Mouse (Mus musculus) heart, postnatal 10 days (tissue): Measurements from ENCODE around the gene Tnfaip6. TPM values are rescaled to one million over a fixed set of nuclear protein-coding genes. Genes with fewer than 3 reads are reported as not detected.
A peak's percentile ranks its signal among the peaks of the same experiment; 100 is the strongest.
"Not testable (repeated sequence)": the region's sequence is repeated elsewhere in the genome, so short reads cannot be mapped to it uniquely, and the experiment has no call there.

Experiments used
- DNase-seq, 2 experiments: peaks; one replicate each; pipeline ENCODE4 v3.0.0; 2021
- intact Hi-C: fragments of 180-260 bp; cut with DNase I; formaldehyde crosslinking; loops from one replicate; pipeline ENCODE4 v1.15.1; 2025
- total RNA-seq, 2 experiments: library from RNA; stranded (reverse); gene quantifications; 2 replicates each; pipeline ENCODE4 v1.2.3; 2021

Gene Tnfaip6
- total RNA-seq: 1 to 10 TPM; 1.9 to 2.6 TPM

DNA sequence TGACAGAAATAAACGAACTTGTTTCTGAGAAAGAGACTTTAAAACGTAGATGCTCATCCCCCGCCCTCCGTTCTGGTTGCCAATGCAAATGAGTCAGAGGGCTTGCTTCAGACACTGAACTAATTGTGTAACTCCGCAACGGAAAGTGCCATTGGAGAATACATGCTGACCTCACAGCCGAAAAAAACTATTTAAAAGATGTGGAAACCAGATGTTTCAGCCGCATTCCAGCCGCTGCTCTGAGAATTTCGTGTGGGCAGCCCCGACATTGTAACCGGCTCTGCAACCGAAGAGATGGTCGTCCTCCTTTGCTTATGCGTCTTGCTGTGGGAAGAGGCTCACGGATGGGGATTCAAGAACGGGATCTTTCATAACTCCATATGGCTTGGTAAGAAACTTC is at the start of gene Tnfaip6:
Gene Tnfaip6, plus strand, starts transcription at position 128 of the 400 bp plus-strand sequence.
- intact Hi-C loops: loop anchor here (1.0 to 10.0 kb wide), 2 partner anchors 48 to 103 kb away; partner anchors contain the start of gene Rbm43

DNA sequence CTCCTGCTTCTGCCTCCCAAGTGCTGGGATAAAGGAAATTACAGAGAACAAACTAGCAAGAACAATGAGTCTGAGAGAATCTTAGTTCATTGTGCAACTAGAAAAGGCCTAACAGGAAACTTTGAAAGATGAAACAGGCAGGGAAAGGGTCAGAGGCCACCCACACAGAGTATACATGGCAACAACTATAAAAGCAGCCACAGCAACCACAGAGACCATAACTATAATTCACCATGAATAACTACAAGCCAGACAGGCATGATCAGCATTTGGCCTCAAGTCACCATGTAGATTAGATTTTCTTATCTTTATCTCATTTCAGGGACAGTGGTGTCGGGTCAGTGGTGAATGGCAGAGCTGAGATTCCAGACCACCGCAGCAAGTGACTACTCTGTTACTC is 48.2 kb upstream of the Tnfaip6 start:
- intact Hi-C loops: no loop called here
- DNase-seq: no peak

More for the DNA sequence above, at the start of gene Tnfaip6:
- DNase-seq: peak; percentile 74 to 77

DNA sequence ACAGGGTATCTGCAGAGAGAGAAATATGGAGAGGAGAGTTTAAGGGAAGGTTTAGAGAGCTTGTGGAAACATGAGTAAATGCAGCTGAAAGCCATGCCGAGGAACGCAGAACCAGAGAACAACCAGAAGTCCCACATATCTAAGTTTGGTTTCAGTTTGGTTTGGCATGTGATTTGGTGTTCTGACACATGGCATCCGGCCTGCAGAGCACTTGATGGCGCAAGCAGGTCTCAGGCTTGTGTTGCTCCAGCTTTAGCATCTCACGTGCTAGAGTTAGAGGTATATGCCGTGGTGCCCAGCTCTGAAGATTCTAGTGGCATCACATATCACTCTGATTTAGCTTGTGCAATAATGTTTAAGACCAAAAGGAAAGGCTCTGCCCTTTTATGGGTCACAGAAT is 46.4 kb upstream of the Tnfaip6 start:
- DNase-seq: no peak
- intact Hi-C loops: no loop called here

DNA sequence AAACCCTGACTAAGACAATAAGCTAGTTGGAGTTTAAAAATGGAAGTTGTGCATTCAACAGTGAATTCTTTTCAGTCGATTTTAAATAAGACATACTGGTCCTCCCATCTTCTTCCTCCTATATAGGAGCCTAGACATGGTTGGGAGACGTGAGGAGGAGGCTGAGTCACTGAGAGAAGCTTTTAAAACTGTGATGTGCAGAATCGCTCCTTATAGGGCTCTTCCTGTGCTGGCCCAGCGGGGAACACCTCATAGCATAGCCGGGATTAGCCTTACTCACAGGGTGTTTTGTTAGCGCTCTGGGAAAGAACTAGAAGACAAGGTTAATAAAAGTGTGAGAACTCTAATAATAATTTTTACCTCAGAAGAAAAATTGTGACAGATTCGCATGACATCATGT is 37.8 kb upstream of the Tnfaip6 start:
- no peak for DNase-seq
- intact Hi-C loops: no loop called here

DNA sequence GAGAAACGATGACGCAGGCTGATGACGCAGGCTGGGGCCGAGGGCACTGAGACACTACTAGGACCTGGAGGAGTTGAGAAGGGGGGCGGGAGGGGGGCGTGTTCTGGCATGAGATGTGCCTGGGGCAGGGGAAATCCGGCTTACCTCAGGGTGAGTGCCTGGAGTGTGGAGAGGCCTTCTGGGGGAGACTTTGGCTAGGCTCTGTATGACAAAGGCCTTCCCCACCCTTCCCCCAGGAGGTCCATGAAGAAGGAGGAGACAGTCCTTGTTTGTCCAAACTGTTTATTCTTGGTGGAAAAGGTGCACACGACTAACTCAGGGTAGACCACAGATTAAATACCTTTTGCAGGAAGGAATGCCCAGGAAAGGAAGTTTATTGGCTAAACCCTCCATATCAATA is 36.3 kb upstream of the Tnfaip6 start:
- no peak for DNase-seq
- intact Hi-C loops: no loop called here

DNA sequence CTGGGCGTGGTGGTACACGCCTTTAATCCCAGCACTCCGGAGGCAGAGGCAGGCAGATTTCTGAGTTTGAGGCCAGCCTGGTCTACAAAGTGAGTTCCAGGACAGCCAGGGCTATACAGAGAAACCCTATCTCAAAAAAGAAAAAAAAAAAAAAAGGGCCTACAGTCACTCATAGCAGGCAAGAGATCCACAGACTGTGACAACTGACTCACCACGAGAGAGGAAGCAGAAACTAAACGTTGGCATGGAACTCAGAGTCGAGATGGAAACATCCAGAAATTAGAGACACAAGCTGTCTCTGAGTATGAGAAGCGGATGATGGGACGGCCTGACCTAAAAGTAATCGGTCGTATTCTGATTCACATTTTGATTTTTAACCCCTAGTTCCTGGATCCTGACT is 35.5 kb upstream of the Tnfaip6 start:
- DNase-seq, intact Hi-C loops: not testable (repeated sequence)

DNA sequence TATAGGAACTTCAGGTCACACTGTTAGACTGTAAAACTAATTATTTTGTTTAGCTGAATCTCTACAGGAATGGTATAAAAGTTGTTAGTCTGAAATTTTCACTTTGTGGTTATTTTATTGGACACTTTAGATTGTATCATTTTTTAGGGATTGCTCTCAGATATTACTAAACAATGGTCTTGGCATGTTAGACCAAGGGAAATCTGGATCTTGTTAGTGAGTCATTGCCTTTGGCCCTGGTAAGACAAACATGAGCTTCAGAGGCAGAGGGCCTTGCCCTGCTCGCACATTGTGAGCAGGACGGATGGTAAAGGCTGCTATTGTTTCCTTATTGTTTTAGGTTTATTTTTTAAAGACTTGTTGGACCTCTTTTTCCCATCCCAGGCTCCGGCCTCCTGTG is 31.4 kb upstream of the Tnfaip6 start:
- intact Hi-C loops: no loop called here
- DNase-seq: peak in 1 of 2 experiments; percentile 4

DNA sequence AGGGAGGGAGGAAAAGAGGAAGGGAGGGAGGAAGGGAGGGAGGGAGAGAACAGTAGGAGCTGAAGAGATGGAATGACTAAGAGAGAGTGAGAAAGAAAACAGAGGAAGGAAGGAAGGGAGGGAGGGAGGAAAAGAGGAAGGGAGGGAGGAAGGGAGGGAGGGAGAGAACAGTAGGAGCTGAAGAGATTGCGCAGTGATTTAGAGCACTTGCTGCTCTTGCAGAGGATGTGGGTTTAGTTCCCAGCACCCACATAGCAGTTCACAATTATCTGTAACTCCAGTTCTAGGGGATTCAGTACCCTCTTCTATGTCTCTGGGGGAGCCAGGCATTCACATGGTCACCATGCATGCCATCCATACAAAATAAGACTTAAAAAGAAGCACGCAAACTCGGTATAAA is 26.0 kb upstream of the Tnfaip6 start:
- intact Hi-C loops, DNase-seq: not testable (repeated sequence)

DNA sequence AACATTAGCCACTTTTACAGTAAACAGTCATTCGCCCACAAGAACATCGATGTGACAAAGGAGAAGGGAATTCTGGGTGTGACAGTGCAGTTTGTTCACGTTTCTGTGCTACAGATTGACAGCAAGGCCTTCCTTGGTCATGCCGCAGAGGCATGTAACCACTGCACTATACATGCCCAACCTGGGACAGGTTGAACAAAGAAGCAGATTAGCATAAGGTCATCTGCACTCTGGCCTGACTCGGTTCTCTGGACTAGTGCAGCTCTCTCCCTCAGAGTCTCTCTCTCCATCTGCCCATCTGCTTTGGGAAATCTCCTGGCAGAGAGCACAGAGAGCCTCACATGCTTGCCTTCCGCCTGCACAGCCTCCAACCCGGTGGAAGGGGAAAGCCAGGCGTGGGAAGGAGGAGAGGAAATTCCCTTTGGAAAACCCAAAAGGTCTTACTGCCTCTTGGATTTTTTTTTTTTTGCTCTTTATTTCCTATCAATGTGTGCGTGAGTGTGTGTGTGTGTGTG is 24.4 kb upstream of the Tnfaip6 start:
- DNase-seq: peak in 1 of 2 experiments; percentile 16
- intact Hi-C loops: no loop called here

DNA sequence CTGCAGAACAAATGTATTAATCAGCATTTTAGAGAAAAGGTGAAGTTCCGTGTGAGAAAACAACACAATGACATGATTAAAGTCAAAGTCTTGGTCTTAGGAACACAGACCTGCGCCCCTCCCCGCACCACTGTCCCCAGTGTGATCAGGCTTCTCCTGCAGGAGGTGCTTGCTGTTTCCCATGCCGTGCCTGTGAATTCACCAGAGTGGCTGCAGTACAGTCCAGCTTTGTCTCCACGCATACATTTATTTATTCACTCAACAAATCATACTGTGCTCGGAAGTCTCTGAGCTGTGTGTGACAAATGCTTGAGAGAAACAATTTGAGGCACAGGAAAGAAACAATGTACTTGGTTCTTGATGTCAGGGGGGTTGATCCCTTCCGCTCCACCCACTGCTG is 21.4 kb upstream of the Tnfaip6 start:
- DNase-seq: no peak
- intact Hi-C loops: no loop called here

DNA sequence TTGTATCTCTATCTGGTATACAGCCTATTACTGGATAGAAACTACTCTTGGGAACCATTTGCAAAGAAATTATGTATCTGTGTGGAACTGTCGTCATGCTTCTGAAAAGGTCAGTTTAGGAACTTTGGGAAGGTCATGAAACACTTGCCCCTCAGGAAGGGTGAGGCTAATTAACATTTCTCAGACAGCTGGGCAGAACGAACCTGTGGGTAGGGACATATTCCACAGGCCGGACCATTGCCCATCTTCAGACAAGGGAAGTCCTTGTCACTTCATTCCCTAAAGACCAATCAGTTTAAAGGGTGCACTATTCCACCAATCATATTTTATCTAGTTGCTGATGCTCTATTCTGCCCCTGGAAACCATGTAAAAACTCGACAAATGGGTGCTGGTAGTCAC is 10.7 kb upstream of the Tnfaip6 start:
- no peak for DNase-seq

DNA sequence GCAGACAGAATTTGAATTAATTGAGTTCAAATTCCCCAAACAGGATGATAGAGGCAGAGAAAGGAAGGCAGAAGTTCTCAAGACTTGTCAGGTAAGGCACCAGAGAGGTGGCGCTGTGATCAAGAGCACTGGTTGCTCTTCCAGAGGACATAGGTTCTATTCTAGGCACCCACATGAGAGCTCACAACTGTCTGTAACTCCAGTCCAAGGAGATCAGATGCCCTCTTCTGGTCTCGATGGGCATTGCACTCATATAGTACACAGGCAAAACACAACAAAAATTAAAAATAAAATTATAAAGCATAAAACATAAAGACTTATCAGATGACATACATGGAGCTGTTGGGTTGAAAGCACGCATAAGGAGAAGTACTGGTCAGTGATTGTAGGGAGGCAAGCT is 8.4 kb upstream of the Tnfaip6 start:
- intact Hi-C loops: no loop called here
- DNase-seq: no peak

More for the DNA sequence above, 10.7 kb upstream of the Tnfaip6 start:
- intact Hi-C loops: no loop called here

DNA sequence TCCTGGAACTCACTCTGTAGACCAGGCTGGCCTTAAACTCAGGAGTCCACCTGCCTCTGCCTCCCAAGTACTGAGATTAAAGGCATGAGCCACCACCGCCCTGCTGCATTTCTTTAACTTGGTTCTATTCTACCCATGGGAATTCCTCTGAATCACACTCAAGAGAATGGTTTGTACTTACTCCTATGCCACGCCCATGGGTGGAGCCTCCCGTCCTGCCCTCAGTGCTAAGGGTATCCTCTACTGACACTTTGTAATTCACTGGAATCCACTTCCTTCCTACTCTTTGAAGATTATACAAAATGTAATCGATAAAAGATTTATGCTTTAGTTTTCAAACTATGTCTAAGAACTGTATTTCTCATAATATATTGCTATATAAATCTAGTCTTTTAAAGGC is 6.3 kb upstream of the Tnfaip6 start:
- intact Hi-C loops: loop anchor here (10.0 kb wide), 1 partner anchor 97 kb away; the partner anchor contains the start of gene Rbm43
- DNase-seq: no peak

DNA sequence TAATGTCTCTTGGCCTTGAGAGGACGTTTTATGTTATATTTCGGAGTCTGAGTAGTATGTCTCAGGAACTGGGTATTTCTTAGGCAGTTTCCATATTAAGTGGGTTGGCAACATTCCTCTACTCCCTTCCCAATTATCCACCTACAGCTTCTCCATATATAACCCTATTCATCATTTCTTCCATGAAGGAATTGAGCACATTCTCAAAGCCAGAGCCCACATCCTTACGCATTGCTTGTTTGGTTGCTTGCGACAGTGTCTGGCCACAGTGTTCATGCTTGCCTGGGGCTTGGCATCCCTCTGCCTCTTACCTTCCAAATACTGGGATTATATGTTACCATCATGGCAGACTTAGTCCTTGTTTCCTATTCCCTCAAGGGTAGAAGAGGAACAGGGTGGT is 3.2 kb upstream of the Tnfaip6 start:
- DNase-seq: no peak
- intact Hi-C loops: loop anchor here (10.0 kb wide), 1 partner anchor 100 kb away; the partner anchor contains the start of gene Rbm43

DNA sequence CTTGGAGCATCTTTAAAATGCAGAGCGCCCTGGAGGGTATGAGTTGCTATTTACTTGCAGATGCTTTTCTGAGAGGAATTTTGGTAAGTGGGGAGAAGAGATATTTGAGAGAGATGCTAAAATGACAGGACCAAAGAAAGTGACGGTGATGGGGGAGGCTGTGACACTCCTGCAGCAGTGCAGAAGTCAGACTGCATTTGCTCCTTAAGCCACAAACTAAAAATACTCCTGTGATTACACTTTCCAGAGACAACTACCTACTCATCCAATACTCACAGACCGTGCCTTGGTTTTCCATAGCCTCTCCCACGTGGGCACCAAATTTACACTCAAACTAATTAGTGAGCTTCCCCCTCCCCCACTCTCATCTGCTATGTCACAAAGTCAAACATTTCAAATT is 2.7 kb upstream of the Tnfaip6 start:
- no peak for DNase-seq
- intact Hi-C loops: loop anchor here (10.0 kb wide), 1 partner anchor 100 kb away; the partner anchor contains the start of gene Rbm43

DNA sequence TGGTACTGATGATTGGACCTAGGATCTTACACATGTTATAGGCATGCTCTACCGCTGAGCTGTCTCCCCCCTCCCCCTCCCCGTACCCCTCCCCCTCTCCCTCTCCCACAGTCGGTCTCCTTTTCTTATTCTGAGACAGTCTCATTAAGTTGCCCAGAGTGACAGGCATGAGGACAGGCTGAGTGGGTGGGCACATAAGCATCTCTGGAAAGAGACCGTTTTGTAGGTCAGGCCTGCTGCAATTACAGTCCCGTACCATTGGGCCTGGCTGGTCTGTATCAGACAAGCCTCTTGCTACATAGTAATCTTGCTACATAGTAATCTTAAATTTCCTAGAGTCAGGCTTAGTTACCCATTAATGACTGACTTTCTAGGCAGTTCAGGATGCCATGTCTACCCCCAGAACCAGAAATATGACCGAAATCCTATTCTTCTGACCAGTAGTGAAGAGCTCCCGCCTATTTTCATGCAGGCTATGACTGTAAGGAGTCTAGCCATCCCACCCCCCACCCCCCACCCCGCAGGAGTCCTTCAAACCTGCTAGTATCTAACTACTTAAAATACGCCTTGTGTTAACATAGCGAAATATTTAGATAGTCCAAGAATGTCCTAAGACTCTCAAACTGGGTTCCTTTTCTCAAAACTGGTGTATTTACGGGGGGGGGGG is 747 bp upstream of the Tnfaip6 start:
- intact Hi-C loops: loop anchor here (1.0 to 10.0 kb wide), 2 partner anchors 49 to 102 kb away; partner anchors contain the start of gene Rbm43
- no peak for DNase-seq

DNA sequence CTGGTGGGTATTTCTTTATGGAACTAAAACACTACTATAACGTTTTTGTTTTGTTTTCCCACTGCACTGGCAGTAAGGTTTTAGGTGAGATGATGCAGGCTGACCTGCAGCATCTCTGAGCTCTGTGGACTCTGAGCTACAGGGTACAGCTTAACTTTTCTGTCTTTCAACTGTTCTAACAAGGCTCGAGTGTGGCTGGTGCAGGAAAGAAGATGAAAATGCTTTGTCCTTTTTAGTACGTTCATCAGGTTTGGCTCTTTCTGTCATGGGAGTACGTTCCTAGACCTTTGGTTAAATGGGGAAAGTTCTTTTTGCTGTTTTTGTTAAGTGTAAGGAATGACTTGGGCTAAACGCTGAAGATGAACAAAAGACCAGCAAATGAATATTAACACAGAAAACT is 749 bp downstream of the Tnfaip6 start:
- intact Hi-C loops: loop anchor here (10.0 kb wide), 1 partner anchor 104 kb away; the partner anchor contains the start of gene Rbm43
- no peak for DNase-seq

DNA sequence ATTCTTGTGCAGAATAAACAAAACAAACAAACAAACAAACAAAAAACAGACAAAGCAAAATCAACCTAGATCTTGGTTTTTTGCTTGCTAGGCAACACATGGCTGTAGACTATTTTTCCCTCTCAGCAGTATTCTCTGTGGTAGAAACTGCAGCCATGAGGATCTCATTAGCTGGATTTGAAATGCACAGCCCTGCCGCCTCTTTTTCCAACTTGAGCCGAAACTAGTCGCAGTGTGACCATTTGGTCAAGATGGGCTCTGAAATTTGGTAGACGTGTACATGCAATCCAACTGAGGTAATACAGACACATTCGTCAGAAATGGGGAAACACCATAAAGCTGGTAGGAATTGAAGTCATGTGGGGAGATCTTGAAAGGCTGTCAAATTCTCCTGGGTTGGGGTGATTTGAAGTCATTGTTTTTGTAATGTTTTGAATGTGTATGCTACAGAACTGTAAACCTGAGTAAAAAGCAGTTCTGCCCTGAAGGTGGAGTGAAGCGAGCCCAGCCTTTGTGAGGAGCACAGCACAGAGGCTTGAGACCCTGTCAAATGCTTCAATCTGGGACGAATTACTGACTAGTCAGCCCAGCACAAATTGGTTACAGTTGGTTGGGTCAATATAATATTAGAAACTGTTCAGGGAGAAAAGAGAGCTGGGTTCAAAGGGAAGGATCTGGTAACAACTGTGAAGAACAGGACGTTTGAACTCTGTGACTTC is 1.4 kb downstream of the Tnfaip6 start:
- intact Hi-C loops: loop anchor here (10.0 kb wide), 1 partner anchor 104 kb away; the partner anchor contains the start of gene Rbm43
- DNase-seq: no peak

DNA sequence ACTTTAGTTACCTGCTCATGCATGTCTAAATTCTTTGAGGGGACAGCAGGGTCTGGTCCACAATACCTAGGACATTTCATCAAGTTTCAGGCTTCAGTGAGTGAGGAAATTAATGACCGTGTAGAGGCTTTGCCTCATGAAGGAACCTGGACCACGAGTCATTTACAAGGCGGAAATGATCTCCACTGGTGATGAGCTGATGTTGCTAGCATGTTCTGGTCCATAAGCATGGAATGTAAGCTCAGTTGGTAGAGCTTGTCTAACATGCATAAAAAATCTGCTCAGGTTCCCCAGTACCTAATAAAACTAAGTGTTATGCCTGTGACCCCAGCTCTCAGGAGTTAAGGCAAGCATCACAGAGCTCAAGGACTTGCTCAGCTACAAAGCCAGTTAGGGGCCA is 4.3 kb downstream of the Tnfaip6 start:
- intact Hi-C loops: no loop called here
- DNase-seq: no peak

DNA sequence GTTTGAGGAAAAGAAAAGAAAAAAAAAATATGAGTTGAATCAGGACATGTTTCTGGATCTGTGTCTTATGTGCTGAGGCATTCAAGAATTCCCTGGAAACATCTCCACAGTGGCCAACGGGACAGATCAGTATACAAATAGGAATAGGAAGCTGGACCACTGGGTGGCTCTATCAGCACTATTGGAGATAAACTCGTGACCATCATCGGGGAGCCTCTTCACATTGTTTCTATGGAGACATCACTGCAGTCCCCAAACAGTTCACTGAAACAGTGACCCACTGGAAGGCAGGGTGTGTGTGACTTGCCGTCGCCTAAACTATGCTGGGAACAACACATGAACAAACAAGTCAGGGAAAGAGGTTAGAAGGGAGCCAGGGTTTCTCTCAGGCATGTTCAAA is 4.9 kb downstream of the Tnfaip6 start:
- intact Hi-C loops: no loop called here
- peak; percentile 8 to 15 for DNase-seq

DNA sequence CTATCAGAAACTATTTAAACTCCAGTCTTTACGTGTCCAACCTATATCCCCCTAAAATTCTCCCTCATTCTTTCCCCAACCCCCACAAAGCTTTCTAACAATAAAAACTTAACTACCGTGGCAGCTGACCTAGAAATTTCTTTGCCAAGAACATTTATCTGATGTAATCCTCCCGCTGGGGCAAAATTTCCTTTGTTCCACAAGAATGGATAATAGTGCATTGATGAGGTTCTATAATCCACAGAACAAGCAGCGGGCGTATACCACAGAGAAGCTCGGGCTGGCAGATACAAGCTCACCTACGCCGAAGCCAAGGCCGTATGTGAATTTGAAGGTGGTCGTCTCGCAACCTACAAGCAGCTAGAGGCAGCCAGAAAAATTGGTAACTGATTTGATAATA is 5.7 kb downstream of the Tnfaip6 start:
- intact Hi-C loops: no loop called here
- DNase-seq: no peak

DNA sequence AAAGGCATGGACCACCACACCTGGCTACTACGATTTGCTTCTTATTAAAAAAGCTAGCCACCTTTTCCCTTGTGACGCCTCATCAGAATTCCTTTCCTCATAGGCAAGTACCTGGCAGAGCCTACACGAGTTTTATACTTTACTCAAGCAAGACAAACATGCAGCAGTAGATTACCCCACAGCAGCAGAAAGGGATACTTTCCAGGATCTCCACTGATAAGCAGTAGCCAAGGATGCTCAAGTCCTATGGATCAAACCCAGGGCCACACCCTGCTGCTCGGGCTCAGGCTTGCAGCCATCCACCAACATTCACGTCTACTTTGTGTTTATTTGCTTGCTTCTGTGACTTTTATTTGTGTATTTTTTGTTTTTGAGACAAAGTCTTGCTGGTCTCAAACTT is 8.2 kb downstream of the Tnfaip6 start:
- intact Hi-C loops: no loop called here
- DNase-seq: no peak
